Mouse (Mus musculus) lung, postnatal 0 days (tissue): ENCODE measurements at regions not wholly inside any gene's neighbourhood (a gene's known extent, or its start where the extent isn't known, plus 50 kb on each side); places are given as distances from the start of the nearest gene placed in this dataset.
A peak's percentile ranks its signal among the peaks of the same experiment; 100 is the strongest.

ENCODE experiments used
- ATAC-seq: fragments of 200-750 bp; cut with Nextera tagmentation; 2 replicates; pipeline ENCODE4 v1.8.0; 2017; ENCODE audit warnings: moderate library complexity
- DNase-seq: peaks from one replicate; pipeline ENCODE4 v3.0.0-alpha.2; 2016; ENCODE audit warnings: low spot score
- H3K27ac ChIP-seq: fragments of 300-500 bp; sonication (generic); 2 replicates; pipeline ENCODE4 v1.5.1; 2014; ENCODE audit warnings: antibody characterized with exemption, mild to moderate bottlenecking, low read length, mixed read lengths
- H3K27me3 ChIP-seq: fragments of 300-500 bp; sonication (generic); replicated peaks from 2 replicates; pipeline ENCODE4 v1.6.1; 2014; ENCODE audit warnings: low read length, mixed read lengths; ENCODE audit not compliant: insufficient read depth
- H3K36me3 ChIP-seq: fragments of 300-500 bp; sonication (generic); 2 replicates; pipeline ENCODE4 v1.6.1; 2014; ENCODE audit warnings: low read length, mixed read lengths; ENCODE audit not compliant: insufficient read depth
- H3K4me1 ChIP-seq: fragments of 300-500 bp; sonication (generic); 2 replicates; pipeline ENCODE4 v1.6.1; 2014; ENCODE audit warnings: antibody characterized with exemption, low read depth, low read length, mixed read lengths; ENCODE audit not compliant: insufficient read depth
- H3K4me2 ChIP-seq: fragments of 300-500 bp; sonication (generic); replicated peaks from 2 replicates; pipeline ENCODE4 v1.6.1; 2014; ENCODE audit warnings: low read depth, mild to moderate bottlenecking, low read length, moderate library complexity, mixed read lengths
- H3K4me3 ChIP-seq: fragments of 300-500 bp; sonication (generic); 2 replicates; pipeline ENCODE4 v1.5.1; 2014; ENCODE audit warnings: low read depth, low read length
- H3K9ac ChIP-seq: fragments of 300-500 bp; sonication (generic); replicated peaks from 2 replicates; pipeline ENCODE4 v1.6.1; 2014; ENCODE audit warnings: low read depth, mild to moderate bottlenecking
- H3K9me3 ChIP-seq: fragments of 300-500 bp; sonication (generic); 2 replicates; pipeline ENCODE4 v1.6.1; 2016; ENCODE audit warnings: low read length, mixed read lengths
- CTCF ChIP-seq: IDR thresholded peaks from 2 replicates; pipeline ENCODE4 v1.5.1; 2016; ENCODE audit warnings: antibody characterized with exemption, mild to moderate bottlenecking
- EP300 ChIP-seq: IDR thresholded peaks from 2 replicates; pipeline ENCODE4 v1.6.1; 2016; ENCODE audit warnings: antibody characterized with exemption, mild to moderate bottlenecking, control low read depth
- WGBS: fragments of 180-500 bp; shearing (Covaris S2); extraction: QIAGEN DNeasy Blood & Tissue Kit; methylation state at CpG from one replicate; pipeline ENCODE4 v1.1.7; 2014; 5-methylcytosine and 5-hydroxymethylcytosine counted together

GRCm38 (mm10) chr16:30827901-30828608 lies 228.5 kb downstream of the Fam43a start:
- H3K4me1 ChIP-seq: peaks cover 4% of the 10 kb centered on the region; the same call in 1 of the 2 replicates
- no peak overlapping the region for H3K4me2 ChIP-seq
- no peaks in the 10 kb centered on the region for H3K36me3 ChIP-seq
- no peaks in the 10 kb centered on the region for H3K9me3 ChIP-seq
- WGBS: 59% methylated on average over 9 of the region's 9 CpGs
- H3K27ac ChIP-seq: peak overlapping the region; percentile 73
- H3K9ac ChIP-seq: no peak overlapping the region
- TF ChIP-seq CTCF: 0 out of 2 replicates have a peak, but pooled peaks have one; percentile 2
- peak; percentile 84 for TF ChIP-seq EP300
- DNase-seq (peak; percentile 93), ATAC-seq (peak; percentile 85)
- H3K4me3 ChIP-seq: no peak overlapping the region
- H3K27me3 ChIP-seq: no peaks in the 10 kb centered on the region

- no peak for TF ChIP-seq EP300
- TF ChIP-seq CTCF: no peak
- Histone ChIP-seq H3K4me2 (no peak overlapping the region), H3K27ac (no peak overlapping the region), H3K4me1 (no peaks in the 10 kb centered on the region), H3K27me3 (no peaks in the 10 kb centered on the region), H3K36me3 (no peaks in the 10 kb centered on the region), H3K9me3 (no peaks in the 10 kb centered on the region), H3K9ac (no peak overlapping the region), H3K4me3 (no peak overlapping the region)
- 79% methylated on average over 3 of the region's 3 CpGs for WGBS
- ATAC-seq: no peak
- DNase-seq: no peak
Observed at GRCm38 (mm10) chr16:30834561-30834960, 235.0 kb downstream of the Fam43a start.

GRCm38 (mm10) chr16:30835678-30836077 lies 236.2 kb downstream of the Fam43a start:
- no peak overlapping the region for H3K4me2 ChIP-seq
- H3K9me3 ChIP-seq: no peaks in the 10 kb centered on the region
- no peaks in the 10 kb centered on the region for H3K36me3 ChIP-seq
- no peaks in the 10 kb centered on the region for H3K4me1 ChIP-seq
- H3K27me3 ChIP-seq: no peaks in the 10 kb centered on the region
- no peak overlapping the region for H3K27ac ChIP-seq
- WGBS: 47% methylated on average over 2 of the region's 2 CpGs
- ATAC-seq: peak; percentile 68
- TF ChIP-seq CTCF (no peak), EP300 (peak; percentile 73)
- H3K4me3 ChIP-seq: no peak overlapping the region
- H3K9ac ChIP-seq: no peak overlapping the region
- DNase-seq: no peak

GRCm38 (mm10) chr16:30842831-30843230 lies 238.4 kb downstream of the Xxylt1 start:
- no peak for TF ChIP-seq CTCF
- no peak for TF ChIP-seq EP300
- H3K4me1 ChIP-seq: no peaks in the 10 kb centered on the region

GRCm38 (mm10) chr16:30852595-30852994 lies 228.6 kb downstream of the Xxylt1 start:
- H3K36me3 ChIP-seq: no peaks in the 10 kb centered on the region
- H3K27me3 ChIP-seq: no peaks in the 10 kb centered on the region
- no peaks in the 10 kb centered on the region for H3K9me3 ChIP-seq
- no peak overlapping the region for H3K4me2 ChIP-seq
- no peak overlapping the region for H3K9ac ChIP-seq
- H3K27ac ChIP-seq: no peak overlapping the region
- no peak for ATAC-seq
- H3K4me1 ChIP-seq: no peaks in the 10 kb centered on the region
- TF ChIP-seq EP300 (no peak), CTCF (no peak)
- no peak overlapping the region for H3K4me3 ChIP-seq
- no peak for DNase-seq
- WGBS: 68% methylated on average over 1 of the region's 1 CpGs

More at GRCm38 (mm10) chr16:30842831-30843230, 238.4 kb downstream of the Xxylt1 start:
- no peak for ATAC-seq
- DNase-seq: no peak
- no peak overlapping the region for H3K27ac ChIP-seq
- H3K36me3 ChIP-seq: no peaks in the 10 kb centered on the region
- H3K9ac ChIP-seq: no peak overlapping the region
- 96% methylated on average over 2 of the region's 2 CpGs for WGBS
- no peak overlapping the region for H3K4me3 ChIP-seq
- H3K9me3 ChIP-seq: no peaks in the 10 kb centered on the region
- no peak overlapping the region for H3K4me2 ChIP-seq
- H3K27me3 ChIP-seq: no peaks in the 10 kb centered on the region

- TF ChIP-seq EP300: no peak
- no peak for TF ChIP-seq CTCF
- Histone ChIP-seq H3K36me3 (no peaks in the 10 kb centered on the region), H3K27ac (no peak overlapping the region), H3K27me3 (no peaks in the 10 kb centered on the region), H3K4me3 (no peak overlapping the region), H3K4me2 (no peak overlapping the region), H3K9me3 (no peaks in the 10 kb centered on the region), H3K9ac (no peak overlapping the region), H3K4me1 (no peaks in the 10 kb centered on the region)
- no peak for DNase-seq
- ATAC-seq: no peak
- 74% methylated on average over 4 of the region's 4 CpGs for WGBS
Observed at GRCm38 (mm10) chr16:30854716-30855115, 226.5 kb downstream of the Xxylt1 start.
